Mouse (Mus musculus) 416B (cell line): Measurements from ENCODE around the gene Bcan.

ENCODE experiments used
- DNase-seq: peaks from one replicate; pipeline ENCODE4 v3.0.0; 2011; ENCODE audit warnings: low read depth

The Bcan gene

GRCm38 (mm10) chr3:87972203-87972664, 27.8 kb downstream of the Bcan start:
- DNase-seq: no peak

- DNase-seq: no peak
Measured at GRCm38 (mm10) chr3:87971489-87972202, 28.4 kb downstream of the Bcan start.

GRCm38 (mm10) chr3:87970939-87971488, 29.0 kb downstream of the Bcan start, which contains the start of gene Nes:
Gene Nes, plus strand, starts transcription at chr3:87971078.
- DNase-seq: no peak

- DNase-seq: peak; percentile 70
Measured at GRCm38 (mm10) chr3:87970184-87970938, 29.7 kb downstream of the Bcan start.

GRCm38 (mm10) chr3:87960586-87961191, 39.3 kb downstream of the Bcan start:
- peak; percentile 95 for DNase-seq

GRCm38 (mm10) chr3:87960191-87960585, 39.8 kb downstream of the Bcan start:
- no peak for DNase-seq

GRCm38 (mm10) chr3:87959371-87959770, 40.7 kb downstream of the Bcan start:
- DNase-seq: no peak

- no peak for DNase-seq
Measured at GRCm38 (mm10) chr3:87958967-87959366, 41.1 kb downstream of the Bcan start.

GRCm38 (mm10) chr3:87958476-87958875, 41.6 kb downstream of the Bcan start:
- DNase-seq: no peak

- no peak for DNase-seq
Measured at GRCm38 (mm10) chr3:87958056-87958455, 42.0 kb downstream of the Bcan start.

- no peak for DNase-seq
Measured at GRCm38 (mm10) chr3:87952440-87952839, 47.6 kb downstream of the Bcan start.

GRCm38 (mm10) chr3:87951946-87952345, 48.1 kb downstream of the Bcan start:
- DNase-seq: no peak

GRCm38 (mm10) chr3:87949955-87950515, 50.0 kb downstream of the Bcan start:
- DNase-seq: no peak

- no peak for DNase-seq
Measured at GRCm38 (mm10) chr3:87949266-87949954, 50.6 kb downstream of the Bcan start.

GRCm38 (mm10) chr3:87948378-87949265, 51.4 kb downstream of the Bcan start, which contains the start of gene Crabp2:
Gene Crabp2, plus strand, starts transcription at chr3:87948666.
- no peak for DNase-seq

- DNase-seq: no peak
Measured at GRCm38 (mm10) chr3:87947811-87948199, 52.2 kb downstream of the Bcan start.

GRCm38 (mm10) chr3:87947056-87947810, 52.8 kb downstream of the Bcan start:
- DNase-seq: no peak

GRCm38 (mm10) chr3:87946541-87946860, 53.5 kb downstream of the Bcan start:
- no peak for DNase-seq

GRCm38 (mm10) chr3:87945781-87946540, 54.1 kb downstream of the Bcan start:
- no peak for DNase-seq
